Mouse (Mus musculus): ENCODE data around the gene Wwox. TPM values are rescaled to one million over a fixed set of nuclear protein-coding genes. Genes with fewer than 3 reads are reported as not detected.

The Wwox gene
- polyA plus RNA-seq, 1 experiment, result 13.5 TPM

DNA sequence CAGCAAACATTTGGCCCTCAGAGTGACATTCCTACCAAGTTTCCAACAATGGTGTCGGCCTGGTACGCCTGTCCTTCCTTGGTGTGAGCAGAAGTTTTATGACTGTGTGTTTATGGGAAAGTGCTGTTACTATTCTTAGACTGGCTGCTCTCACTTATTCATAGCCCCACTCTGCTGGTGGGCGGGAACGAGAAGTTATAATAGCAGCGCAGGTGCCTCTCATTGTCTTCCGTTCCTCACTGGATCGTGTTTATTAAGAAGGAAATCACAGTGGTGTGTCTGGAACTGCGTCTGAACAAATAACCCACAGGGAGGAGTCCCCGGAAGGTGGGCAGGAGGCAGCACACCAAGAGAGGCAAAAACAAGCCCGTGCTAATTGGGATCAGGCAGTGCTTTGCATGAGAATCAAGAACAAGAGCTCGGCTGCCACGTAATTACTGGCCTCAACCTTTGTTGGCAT, 533.6 kb downstream of the Wwox start:
- TF ChIP-seq CTCF (IDR thresholded peaks at IDR 0.05; ENCODE audit: control insufficient read depth, insufficient read depth, low read length) (no peak), POLR2A (IDR thresholded peaks at IDR 0.05; ENCODE audit: borderline replicate concordance, control insufficient read depth, low read depth, low read length) (no peak)
- Histone ChIP-seq H3K4me1 (ENCODE audit: control insufficient read depth, insufficient read depth, low read length) (no peaks in the 10 kb centered on the region), H3K27ac (ENCODE audit: control insufficient read depth, insufficient read depth, low read depth, low read length, poor library complexity) (no peak overlapping the region), H3K4me3 (replicated peaks; ENCODE audit: control insufficient read depth, low read depth, low read length) (no peak overlapping the region)
- 16% methylated on average over 12 of the region's 12 CpGs for WGBS

- 50% methylated on average over 5 of the region's 5 CpGs for WGBS
- H3K27ac ChIP-seq (ENCODE audit: control insufficient read depth, insufficient read depth, low read depth, low read length, poor library complexity), result no peak overlapping the region
- H3K4me3 ChIP-seq (replicated peaks; ENCODE audit: control insufficient read depth, low read depth, low read length), result no peak overlapping the region
- TF ChIP-seq CTCF (IDR thresholded peaks at IDR 0.05; ENCODE audit: control insufficient read depth, insufficient read depth, low read length) (no peak), POLR2A (IDR thresholded peaks at IDR 0.05; ENCODE audit: borderline replicate concordance, control insufficient read depth, low read depth, low read length) (no peak)
- no peaks in the 10 kb centered on the region for H3K4me1 ChIP-seq (ENCODE audit: control insufficient read depth, insufficient read depth, low read length)
These were observed 535.0 kb downstream of the Wwox start for GRCm38 (mm10) chr8:114974336-114974950.

GRCm38 (mm10) chr8:114977746-114978145, 538.3 kb downstream of the Wwox start:
- H3K4me3 ChIP-seq (replicated peaks; ENCODE audit: control insufficient read depth, low read depth, low read length), result no peak overlapping the region
- no peak for TF ChIP-seq POLR2A (IDR thresholded peaks at IDR 0.05; ENCODE audit: borderline replicate concordance, control insufficient read depth, low read depth, low read length)
- no peak for TF ChIP-seq CTCF (IDR thresholded peaks at IDR 0.05; ENCODE audit: control insufficient read depth, insufficient read depth, low read length)
- H3K27ac ChIP-seq (ENCODE audit: control insufficient read depth, insufficient read depth, low read depth, low read length, poor library complexity), result no peak overlapping the region
- 77% methylated on average over 11 of the region's 11 CpGs for WGBS
- no peaks in the 10 kb centered on the region for H3K4me1 ChIP-seq (ENCODE audit: control insufficient read depth, insufficient read depth, low read length)

DNA sequence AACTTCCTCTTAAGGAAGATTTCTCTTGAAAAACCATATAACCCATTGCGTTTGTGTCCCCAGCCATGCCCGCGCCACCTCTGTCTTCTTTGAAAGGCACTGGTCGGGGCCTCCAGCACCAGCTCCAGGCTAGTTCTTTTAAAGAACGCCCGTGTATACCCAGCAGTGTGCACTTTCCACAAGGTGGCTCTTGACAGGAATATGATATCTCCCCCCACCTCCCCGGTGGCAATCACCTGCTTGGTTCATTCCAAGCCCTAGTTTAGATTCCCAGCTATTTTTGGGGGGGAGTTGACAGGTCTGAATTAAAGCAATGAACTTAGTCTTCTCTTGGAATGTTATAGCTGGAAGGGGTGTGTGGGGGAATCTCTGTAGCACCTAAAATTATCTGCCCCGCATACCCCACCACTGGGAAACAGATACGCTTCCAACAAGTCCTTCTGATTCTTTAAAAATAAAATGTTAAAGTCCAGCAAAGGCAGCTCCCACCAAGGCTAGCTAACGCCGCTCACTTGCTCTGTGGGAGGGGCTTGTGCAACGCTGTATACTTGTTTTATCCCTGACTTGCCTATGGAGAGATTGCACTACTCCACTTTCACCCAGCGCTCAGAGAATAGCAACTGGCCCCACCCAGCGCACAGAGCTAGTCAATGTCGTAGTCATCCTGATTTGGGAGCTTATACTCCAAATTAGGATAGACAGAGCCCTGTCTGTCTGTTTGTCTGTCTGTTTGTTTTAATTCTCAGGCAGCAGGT, 538.9 kb downstream of the Wwox start:
- no peak overlapping the region for H3K4me3 ChIP-seq (replicated peaks; ENCODE audit: control insufficient read depth, low read depth, low read length)
- H3K27ac ChIP-seq (ENCODE audit: control insufficient read depth, insufficient read depth, low read depth, low read length, poor library complexity), result no peak overlapping the region
- no peak for TF ChIP-seq POLR2A (IDR thresholded peaks at IDR 0.05; ENCODE audit: borderline replicate concordance, control insufficient read depth, low read depth, low read length)
- TF ChIP-seq CTCF (IDR thresholded peaks at IDR 0.05; ENCODE audit: control insufficient read depth, insufficient read depth, low read length), result no peak
- 84% methylated on average over 15 of the region's 15 CpGs for WGBS
- no peaks in the 10 kb centered on the region for H3K4me1 ChIP-seq (ENCODE audit: control insufficient read depth, insufficient read depth, low read length)

GRCm38 (mm10) chr8:114979671-114980070, 540.2 kb downstream of the Wwox start:
- Histone ChIP-seq H3K27ac (ENCODE audit: control insufficient read depth, insufficient read depth, low read depth, low read length, poor library complexity) (no peak overlapping the region), H3K4me1 (ENCODE audit: control insufficient read depth, insufficient read depth, low read length) (no peaks in the 10 kb centered on the region), H3K4me3 (replicated peaks; ENCODE audit: control insufficient read depth, low read depth, low read length) (no peak overlapping the region)
- no peak for TF ChIP-seq CTCF (IDR thresholded peaks at IDR 0.05; ENCODE audit: control insufficient read depth, insufficient read depth, low read length)
- no peak for TF ChIP-seq POLR2A (IDR thresholded peaks at IDR 0.05; ENCODE audit: borderline replicate concordance, control insufficient read depth, low read depth, low read length)

- H3K4me3 ChIP-seq (replicated peaks; ENCODE audit: control insufficient read depth, low read depth, low read length), result no peak overlapping the region
- no peak overlapping the region for H3K27ac ChIP-seq (ENCODE audit: control insufficient read depth, insufficient read depth, low read depth, low read length, poor library complexity)
- 86% methylated on average over 11 of the region's 11 CpGs for WGBS
- TF ChIP-seq POLR2A (IDR thresholded peaks at IDR 0.05; ENCODE audit: borderline replicate concordance, control insufficient read depth, low read depth, low read length) (no peak), CTCF (IDR thresholded peaks at IDR 0.05; ENCODE audit: control insufficient read depth, insufficient read depth, low read length) (no peak)
- H3K4me1 ChIP-seq (ENCODE audit: control insufficient read depth, insufficient read depth, low read length), result peaks cover 2% of the 10 kb centered on the region; the same call in 1 of the 2 replicates
These were observed 543.3 kb downstream of the Wwox start for GRCm38 (mm10) chr8:114982762-114983161.

DNA sequence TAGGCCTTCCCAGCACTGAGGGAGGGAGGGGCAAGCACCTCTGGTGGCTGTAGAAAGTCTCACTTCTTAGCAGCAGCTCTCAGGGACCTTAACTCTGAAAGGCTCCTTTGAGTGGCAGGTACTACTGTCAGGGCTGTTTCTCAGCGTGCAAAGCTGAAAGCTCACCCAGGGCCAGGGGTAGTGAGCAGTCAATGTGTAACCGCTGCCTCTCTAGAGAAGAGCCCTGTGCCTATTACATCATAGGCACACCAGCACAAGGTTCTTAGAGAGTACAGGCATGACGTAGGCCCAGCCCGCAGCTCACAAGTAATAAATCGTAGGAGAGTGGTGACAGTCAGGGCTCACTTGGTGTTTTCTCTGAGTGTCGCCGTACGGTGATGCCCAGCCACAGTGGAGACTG, 545.0 kb downstream of the Wwox start:
- Histone ChIP-seq H3K4me1 (ENCODE audit: control insufficient read depth, insufficient read depth, low read length) (peaks cover 2% of the 10 kb centered on the region; the same call in 1 of the 2 replicates), H3K4me3 (replicated peaks; ENCODE audit: control insufficient read depth, low read depth, low read length) (no peak overlapping the region), H3K27ac (ENCODE audit: control insufficient read depth, insufficient read depth, low read depth, low read length, poor library complexity) (no peak overlapping the region)
- WGBS, result 79% methylated on average over 8 of the region's 8 CpGs
- TF ChIP-seq POLR2A (IDR thresholded peaks at IDR 0.05; ENCODE audit: borderline replicate concordance, control insufficient read depth, low read depth, low read length), result no peak
- TF ChIP-seq CTCF (IDR thresholded peaks at IDR 0.05; ENCODE audit: control insufficient read depth, insufficient read depth, low read length), result no peak

GRCm38 (mm10) chr8:114985996-114986395, 546.5 kb downstream of the Wwox start:
- WGBS, result 2% methylated on average over 13 of the region's 13 CpGs
- TF ChIP-seq CTCF (IDR thresholded peaks at IDR 0.05; ENCODE audit: control insufficient read depth, insufficient read depth, low read length) (no peak), POLR2A (IDR thresholded peaks at IDR 0.05; ENCODE audit: borderline replicate concordance, control insufficient read depth, low read depth, low read length) (no peak)
- Histone ChIP-seq H3K4me3 (replicated peaks; ENCODE audit: control insufficient read depth, low read depth, low read length) (no peak overlapping the region), H3K27ac (ENCODE audit: control insufficient read depth, insufficient read depth, low read depth, low read length, poor library complexity) (no peak overlapping the region), H3K4me1 (ENCODE audit: control insufficient read depth, insufficient read depth, low read length) (peaks cover 2% of the 10 kb centered on the region; the same call in 1 of the 2 replicates)
